Mouse (Mus musculus): ENCODE data around the gene Nemp1. TPM values are rescaled to one million over a fixed set of nuclear protein-coding genes. Genes with fewer than 3 reads are reported as not detected.

Gene Nemp1
- total RNA-seq, 1 experiment from 2014 or later, result 20.8 TPM

DNA sequence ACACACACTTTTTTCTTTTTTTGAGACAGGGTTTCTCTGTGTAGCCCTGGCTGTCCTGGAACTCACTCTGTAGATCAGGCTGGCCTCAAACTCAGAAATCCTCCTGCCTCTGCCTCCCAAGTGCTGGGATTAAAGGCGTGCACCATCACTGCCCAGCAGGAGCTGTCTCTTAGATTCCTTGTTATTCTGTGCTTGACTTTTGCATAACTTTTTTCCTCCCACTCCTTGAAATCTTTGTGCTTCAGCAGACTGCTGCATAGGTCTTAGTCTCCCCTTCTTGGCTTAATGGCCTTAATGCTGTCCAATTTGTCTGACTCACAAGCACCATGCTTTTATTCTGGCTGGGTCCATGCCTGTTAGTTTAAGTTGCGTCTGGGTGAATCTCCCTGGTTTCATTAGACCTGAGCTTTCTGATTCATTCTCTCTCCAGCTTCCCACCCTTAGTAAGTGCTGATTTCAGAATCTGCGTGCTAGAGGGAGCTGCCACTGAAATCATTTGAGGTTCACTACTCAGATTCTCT, 42.2 kb downstream of the Nemp1 start:
- no peak for ATAC-seq (replicated peaks; ENCODE audit: low read depth, poor library complexity, severe bottlenecking)

DNA sequence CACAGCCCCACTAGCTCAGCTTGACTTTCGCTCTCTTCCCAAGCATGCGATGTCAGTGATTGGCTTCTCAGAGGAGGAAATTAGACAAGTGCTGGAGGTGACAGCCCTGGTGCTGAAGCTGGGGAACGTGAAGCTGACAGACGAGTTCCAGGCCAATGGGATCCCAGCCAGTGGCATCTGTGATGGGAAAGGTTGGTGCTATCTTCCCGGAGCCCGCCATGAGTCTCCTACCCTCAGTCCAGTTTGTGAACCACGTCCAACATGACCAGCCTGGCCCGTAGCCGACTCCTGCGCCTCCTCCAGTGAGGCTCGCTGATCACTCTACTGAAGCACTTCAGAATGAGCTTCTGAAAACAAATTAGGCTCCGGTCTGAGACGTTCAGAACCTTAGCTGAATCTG, 43.6 kb downstream of the Nemp1 start:
- ATAC-seq (replicated peaks; ENCODE audit: low read depth, poor library complexity, severe bottlenecking), result no peak

DNA sequence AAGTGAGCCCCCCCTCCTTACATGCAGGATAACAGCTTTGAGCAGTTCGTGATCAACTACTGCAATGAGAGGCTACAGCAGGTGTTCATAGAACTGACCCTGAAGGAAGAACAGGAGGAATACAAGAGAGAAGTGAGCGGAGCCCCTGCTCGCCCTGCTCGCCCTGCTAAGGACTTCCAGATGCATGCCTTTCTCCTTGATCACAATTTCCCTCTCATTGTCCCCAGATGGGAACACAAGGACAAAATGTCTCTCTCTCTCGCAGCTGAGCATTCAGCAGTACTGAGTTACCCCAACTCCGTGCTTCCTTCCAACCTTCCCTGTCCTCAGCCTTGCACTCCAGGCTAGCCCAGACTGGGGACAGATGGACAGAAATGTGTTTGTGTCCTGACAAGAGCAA, 46.0 kb downstream of the Nemp1 start:
- no peak for ATAC-seq (replicated peaks; ENCODE audit: low read depth, poor library complexity, severe bottlenecking)

DNA sequence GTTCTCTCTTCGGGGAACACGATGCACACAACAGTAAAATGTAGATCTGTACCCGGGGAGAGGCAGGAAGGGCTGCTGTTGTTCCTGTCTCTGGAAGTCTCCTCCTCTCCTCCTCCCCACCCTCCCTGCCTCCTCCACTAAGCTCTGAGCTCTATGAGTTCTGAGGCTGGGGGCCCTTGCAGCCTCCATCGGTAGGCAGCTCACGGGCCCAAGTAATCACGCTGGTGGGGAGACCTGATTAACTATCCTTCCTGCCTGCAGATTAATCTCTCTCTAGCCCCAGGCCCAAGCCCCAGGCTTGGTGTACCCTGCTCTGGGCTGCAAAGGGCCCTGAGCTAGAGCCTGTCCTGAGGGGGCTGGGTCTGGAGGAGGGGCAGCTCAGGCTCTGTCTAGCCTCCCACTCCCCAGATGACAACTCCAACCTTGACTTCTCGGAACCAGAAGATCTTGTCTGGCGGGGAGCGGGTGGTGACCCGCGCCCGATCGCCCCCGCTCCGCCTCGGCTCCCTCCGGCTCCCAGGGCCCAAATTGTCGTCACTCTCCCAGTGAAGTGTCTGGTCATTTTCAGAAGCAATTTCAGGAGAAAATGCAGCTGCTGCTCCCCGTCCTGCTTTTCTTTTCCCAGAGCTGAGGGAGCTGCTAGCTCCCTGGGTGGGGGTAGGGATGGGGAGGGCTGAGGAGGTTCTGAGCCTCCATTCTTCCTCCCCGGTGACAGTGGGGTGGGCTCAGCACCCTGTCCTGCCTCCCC, 55.1 kb downstream of the Nemp1 start:
- ATAC-seq (replicated peaks; ENCODE audit: low read depth, poor library complexity, severe bottlenecking), result no peak

DNA sequence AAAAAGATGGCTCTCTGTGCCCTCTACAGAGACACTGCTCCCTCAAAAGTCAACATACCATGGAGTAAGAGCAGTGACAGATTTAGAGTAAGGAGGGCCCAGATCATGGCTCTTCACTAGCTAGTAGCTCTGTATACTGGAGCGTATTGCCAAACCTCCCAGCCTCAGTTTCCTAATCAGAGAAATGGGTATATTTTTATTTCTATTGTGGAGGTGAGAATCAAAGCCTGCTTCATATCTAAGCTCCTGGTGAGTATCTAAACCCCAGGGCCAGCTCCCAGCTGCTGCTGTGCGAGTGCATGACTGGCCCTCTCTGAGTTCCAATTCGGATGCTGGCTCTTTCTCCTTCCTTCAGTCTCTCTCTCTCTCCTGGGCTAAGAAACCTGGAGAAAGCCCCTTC, 57.5 kb downstream of the Nemp1 start, which contains the start of gene Tac2:
Gene Tac2, plus strand, starts transcription at position 301 of the 400 bp plus-strand sequence.
- ATAC-seq (replicated peaks; ENCODE audit: low read depth, poor library complexity, severe bottlenecking), result no peak

DNA sequence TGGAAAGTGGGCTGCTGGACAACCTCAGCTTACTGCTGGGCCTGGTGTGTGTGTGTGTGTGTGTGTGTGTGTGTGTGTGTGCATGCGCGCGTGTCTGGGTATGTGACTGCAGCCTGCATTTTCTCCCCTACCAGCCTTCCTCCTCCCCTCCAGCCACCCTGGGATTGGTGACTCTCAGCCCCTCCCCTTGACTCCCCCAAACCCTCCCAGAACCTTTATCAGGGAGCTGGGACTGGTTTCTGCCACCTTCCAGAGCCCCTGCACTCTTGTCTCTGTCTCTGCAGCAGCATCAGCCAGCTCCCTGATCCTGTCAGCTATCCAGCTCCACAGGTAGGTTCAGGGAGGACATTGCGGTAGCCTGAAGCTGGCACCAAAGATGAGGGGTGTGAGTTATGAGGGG, 58.4 kb downstream of the Nemp1 start:
- no peak; the same call in 1 of the 2 replicates for ATAC-seq (replicated peaks; ENCODE audit: low read depth, poor library complexity, severe bottlenecking)

DNA sequence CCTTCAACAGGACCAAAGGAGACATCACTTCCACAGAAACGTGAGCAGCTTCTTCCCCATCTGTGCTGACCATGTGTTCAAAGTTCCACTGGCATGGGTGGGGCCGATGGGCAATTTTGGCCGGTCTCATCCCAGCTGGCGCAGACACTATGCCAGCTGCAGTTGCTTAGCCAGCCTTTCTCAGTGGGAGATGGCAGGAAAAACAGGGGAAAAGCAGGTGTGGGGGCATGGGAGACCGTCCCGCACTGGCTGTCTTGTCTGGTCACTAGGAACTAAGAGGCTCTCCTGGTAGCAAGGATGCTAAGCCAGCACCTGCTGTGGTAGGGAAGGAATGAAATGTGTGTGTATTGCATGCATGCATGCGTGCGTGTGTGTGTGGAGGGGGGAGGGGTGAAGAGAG, 61.7 kb downstream of the Nemp1 start:
- no peak for ATAC-seq (replicated peaks; ENCODE audit: low read depth, poor library complexity, severe bottlenecking)

DNA sequence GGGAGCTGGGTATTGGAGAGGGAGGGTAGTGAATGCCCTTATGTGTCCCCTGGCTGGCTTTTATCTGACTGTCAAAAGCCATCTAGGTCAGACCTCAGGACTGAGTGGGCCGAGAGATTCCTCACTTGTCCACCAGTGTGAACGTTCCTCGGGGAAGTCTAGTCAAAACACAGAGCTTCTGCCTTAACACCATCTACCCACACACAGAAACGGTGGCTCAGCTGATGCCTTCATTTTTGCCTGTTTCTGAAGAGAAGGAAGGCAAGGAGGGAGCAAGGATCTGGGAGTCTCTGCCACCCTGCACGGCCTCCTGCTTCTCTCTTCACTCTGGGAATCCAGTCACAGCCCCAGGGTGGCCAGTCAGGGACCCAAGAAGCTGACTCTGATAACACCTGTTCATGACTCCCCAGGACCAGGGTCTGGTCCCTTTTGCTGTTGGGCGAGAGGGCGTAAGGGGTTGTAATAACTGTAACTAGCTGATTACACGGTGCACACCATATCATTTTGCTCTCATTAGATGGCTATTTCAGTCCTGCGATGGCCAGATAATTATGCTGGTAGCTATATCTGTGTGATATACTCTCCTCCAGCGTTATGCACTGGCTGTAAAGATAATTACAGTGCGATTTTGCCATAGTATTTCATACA, 63.7 kb downstream of the Nemp1 start:
- peak; percentile 34 for ATAC-seq (replicated peaks; ENCODE audit: low read depth, poor library complexity, severe bottlenecking)

DNA sequence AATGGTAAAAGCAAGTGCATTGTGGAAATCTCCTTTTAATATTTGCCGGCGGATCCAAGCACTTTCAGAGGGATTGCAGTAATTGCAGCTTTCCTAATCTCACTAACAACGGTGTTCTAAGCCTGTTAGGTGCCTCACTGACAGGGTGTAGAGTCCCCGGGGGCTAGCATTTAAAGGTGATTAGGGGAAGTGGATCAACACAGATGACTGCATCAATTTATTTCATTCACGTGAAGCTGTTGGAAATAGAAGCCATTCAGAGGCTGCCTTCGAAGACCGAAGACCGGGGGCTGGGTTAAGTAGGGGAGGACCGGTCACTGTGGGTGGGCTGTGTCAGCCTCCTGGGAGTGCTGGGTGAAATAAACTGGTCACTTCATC, 64.2 kb downstream of the Nemp1 start:
- ATAC-seq (replicated peaks; ENCODE audit: low read depth, poor library complexity, severe bottlenecking), result no peak

DNA sequence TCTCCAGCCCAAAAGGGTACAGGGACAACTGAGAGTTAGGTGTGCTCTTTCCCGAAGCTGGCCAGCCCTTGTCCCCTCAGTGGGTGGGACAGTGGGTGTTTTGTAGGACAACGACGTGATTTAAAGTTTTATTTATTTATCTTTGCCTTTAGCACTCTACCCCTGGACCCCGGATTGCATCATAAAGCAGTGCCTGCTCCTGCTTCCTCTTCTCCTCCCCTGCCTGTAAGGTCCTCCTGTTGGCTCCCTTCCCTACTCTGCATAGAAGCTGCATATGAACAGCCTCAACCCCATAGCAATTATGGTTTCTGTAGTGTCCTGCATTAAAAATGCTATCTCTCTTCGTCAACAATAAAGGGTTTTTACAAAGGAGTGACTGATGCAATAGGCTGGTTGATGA, 64.7 kb downstream of the Nemp1 start:
- 0 out of 2 replicates have a peak, but pooled peaks have one; percentile 17 for ATAC-seq (replicated peaks; ENCODE audit: low read depth, poor library complexity, severe bottlenecking)

DNA sequence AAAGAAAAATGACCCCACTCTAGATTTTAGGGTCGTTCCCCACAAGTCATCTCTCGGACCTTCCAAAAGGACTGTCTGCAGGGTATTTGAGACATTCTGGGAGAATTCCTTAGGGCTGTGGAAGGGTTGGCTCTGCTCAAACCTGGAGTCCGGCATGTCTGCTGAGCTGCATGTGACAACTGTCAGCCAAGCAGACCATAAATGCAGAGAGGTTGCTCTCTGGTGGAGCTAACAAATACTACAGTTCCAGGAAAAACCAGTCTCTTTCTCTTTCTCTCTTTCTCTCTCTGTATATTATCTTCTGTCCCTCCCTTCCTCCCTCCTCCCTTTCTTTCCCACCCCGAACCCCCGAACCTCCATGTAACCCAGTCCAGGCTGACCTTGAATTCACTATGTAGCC, 67.7 kb downstream of the Nemp1 start:
- ATAC-seq (replicated peaks; ENCODE audit: low read depth, poor library complexity, severe bottlenecking), result no peak

DNA sequence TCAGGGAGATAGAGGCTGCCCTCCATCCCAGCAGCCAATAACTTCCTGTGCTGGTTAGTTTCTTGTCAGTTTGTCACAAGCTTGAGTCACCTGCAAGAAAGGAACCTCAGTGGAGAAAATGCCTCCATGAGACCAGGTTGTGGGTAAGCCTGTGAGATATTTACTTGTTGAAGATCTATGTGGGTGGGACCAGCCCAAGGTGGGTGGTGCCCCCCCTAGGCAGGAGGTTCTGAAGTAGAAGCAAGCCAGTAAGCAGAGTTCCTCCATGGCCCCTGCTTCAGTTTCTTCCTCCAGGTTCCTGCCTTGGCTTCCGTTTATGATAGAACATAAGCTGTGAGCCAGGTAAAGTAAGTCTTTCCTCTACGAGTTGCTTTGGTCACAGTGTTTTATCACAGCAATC, 69.6 kb downstream of the Nemp1 start:
- ATAC-seq (replicated peaks; ENCODE audit: low read depth, poor library complexity, severe bottlenecking), result no peak

DNA sequence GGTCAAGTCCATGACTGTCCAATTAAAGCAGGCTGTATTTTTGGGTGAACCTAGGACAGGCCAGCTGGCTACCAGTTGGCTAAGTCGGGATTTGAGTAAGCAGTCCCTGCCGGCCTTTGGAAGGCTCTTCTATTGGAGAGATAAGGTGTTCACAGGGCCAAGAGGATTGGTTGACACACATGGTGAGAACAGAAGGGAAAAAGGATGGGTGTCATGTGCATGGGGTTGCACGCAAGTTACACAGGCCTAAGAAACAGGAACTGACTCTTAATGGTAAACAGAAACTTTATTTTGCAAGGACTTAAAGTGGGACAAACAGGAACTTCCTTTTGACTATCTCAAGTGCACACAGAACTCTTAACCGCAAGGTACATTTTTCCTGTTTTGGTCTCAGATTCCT, 70.2 kb downstream of the Nemp1 start:
- ATAC-seq (replicated peaks; ENCODE audit: low read depth, poor library complexity, severe bottlenecking), result peak; percentile 55

DNA sequence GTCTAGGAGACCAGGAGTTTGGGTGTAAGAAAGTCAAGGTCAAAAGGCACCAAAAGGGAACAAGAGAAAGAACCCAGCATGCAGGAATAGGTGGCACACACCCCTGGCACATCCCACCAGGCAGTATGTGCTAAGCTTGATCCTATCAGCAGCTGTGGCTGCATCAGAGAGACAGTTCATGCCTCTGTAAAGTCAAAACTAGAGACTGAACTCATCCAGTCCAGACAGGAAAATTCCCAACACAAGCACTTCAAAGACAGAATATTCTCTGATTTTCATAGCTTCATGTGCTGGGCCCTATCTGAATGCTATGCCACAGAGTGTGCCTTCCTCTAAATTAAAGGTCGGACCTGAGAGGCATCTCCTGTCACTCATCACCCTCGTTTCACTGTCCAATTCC, 70.9 kb downstream of the Nemp1 start:
- no peak for ATAC-seq (replicated peaks; ENCODE audit: low read depth, poor library complexity, severe bottlenecking)

DNA sequence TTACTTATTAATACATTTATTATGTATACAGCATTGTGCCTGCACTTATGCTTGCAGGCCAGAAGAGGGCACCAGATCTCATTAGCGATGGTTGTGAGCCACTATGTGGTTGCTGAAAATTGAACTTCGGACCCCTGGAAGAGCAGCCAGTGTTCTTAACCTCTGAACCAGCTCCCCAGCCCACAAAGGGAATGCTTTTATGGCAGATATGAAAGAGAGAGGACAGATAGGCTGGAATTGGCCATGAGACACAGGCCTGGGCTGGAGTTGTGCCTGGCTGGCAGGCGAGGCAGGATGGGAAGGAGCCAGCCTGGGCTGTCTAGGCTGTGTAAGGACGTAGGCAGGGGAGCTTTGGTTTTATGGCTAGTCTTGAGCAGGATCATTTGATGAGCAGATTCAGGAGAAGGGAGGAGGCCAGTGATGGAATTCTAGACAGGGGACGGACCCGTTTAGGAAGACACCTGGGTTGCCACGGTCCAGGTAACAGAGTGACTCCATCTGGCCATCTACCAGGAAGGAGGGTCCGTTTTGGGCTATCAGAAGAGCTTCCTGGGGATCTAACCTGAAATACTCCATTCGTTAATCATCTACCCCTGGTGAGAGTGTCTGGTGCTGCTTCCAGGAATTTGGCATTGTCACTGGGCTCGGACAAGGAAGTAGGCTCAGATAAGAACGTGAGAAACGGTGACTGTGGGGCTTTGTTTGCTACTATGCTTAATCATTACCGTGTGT, 71.6 kb downstream of the Nemp1 start:
- no peak for ATAC-seq (replicated peaks; ENCODE audit: low read depth, poor library complexity, severe bottlenecking)

DNA sequence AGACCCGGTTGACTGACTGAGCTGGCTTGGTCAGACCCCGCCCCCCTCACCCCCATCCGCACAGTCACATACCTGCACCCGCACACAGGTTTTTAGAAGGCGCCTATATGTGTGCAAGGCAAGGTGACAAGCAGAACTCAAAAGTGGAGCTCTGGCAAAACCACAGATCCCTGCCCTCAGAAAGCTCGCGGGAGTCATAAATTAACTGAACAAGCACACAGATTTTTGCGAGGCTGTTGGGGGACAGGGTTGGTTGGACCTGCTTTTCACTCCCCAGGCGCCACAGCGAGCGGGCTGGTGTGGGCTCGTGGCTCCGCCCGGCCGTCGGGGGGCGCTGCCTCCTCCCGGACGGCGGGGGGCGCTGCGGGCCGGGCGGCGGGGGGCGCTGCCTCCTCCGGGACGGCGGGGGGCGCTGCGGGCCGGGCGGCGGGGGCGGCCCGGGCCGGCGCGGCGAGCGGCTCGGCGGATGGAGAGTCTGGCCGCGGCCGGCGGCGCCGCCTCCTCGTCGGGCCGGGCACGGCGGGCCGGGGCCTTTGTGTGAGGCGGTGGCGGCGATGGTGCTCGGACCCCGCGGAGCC, 72.5 kb downstream of the Nemp1 start, which contains the start of gene Zbtb39:
Gene Zbtb39, plus strand, starts transcription at position 456 of the 578 bp plus-strand sequence.
- ATAC-seq (replicated peaks; ENCODE audit: low read depth, poor library complexity, severe bottlenecking), result peak; percentile 53

DNA sequence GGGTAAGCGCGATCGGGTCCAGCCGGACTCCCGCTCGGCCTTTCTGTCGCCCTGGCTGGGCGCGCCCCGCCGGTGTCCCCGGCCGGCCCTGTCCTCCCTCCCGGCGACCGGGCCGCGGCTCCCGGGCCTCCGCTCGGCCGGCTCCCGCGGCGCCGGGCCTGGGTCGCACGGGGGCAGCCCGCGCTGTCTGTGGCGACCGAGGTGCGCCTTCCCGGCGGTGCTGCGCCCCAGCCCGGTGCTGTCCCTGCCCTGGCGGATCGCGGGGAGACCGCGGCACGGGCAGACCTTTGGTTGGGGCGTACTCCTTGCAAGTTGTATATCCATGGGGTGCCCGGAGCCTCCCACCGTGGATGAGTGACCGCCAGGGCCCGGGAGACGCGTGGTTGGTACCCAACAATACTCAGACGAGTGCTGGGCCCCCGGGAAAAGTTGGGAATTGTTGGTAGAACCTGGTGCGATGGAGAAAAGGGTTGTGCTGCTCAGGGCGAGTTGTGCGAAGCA, 73.0 kb downstream of the Nemp1 start:
- no peak for ATAC-seq (replicated peaks; ENCODE audit: low read depth, poor library complexity, severe bottlenecking)

DNA sequence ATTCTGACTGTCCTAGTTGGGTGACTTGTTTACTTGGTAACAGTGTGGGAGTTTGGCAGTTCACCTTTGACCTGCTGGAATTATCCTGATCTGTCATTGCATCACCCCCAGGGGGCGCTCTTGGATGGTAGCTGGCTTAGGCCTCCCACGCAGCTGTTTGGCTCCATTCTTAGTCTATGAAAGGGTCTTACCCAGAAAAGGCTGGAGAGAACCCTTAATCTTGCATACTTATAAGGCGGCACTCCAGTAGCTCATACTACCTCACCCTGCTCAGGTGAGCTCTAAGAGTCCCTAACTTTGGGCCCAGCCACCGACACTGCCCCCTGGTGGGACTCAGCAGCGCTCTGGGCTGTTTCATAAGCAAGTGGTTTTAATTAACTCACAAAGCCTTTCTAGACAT, 78.0 kb downstream of the Nemp1 start:
- ATAC-seq (replicated peaks; ENCODE audit: low read depth, poor library complexity, severe bottlenecking), result peak; percentile 54

DNA sequence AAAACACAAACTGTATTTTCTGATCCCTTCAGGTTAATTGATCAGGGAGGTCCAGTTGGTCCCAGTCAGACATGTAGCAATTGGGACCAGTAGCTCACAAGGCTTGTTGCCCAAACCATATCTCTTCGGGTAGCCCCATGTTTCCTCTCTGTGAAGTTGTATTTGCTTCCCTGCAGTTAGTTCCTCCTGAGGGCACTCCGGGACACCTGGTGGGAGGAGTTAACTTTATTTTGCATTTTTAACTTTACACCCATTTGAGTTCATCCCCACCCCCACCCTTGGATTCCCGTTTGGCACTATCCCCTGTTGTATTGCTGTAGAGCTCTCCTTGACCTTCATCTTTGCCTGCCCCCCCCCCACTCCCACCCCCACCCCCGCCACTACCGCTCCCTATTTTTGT, 79.2 kb downstream of the Nemp1 start:
- ATAC-seq (replicated peaks; ENCODE audit: low read depth, poor library complexity, severe bottlenecking), result no peak

DNA sequence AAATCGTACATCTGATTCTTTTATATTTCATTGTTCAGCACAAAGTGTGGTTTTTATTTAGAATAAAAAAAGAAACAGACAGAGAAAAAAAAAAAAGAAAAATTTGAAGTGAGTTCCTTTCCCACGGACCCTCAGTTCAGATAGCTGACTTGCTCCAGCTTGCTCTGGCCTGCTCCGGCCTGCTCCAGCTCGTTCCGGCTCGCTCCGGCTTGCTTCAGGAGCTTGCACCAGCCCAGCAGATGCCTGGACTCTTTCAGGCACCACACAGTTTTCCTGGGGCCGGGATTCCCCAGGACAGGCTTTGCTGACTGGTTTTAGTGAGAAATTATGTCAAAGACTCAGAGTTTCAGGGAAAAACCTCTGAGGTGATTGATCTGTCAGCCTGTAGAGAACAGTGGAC, 80.6 kb downstream of the Nemp1 start:
- ATAC-seq (replicated peaks; ENCODE audit: low read depth, poor library complexity, severe bottlenecking), result no peak

Data from common myeloid progenitor, adult 5-6 weeks (primary cell).